Mouse (Mus musculus): ENCODE results near the gene Cpa5.

The Cpa5 gene

DNA sequence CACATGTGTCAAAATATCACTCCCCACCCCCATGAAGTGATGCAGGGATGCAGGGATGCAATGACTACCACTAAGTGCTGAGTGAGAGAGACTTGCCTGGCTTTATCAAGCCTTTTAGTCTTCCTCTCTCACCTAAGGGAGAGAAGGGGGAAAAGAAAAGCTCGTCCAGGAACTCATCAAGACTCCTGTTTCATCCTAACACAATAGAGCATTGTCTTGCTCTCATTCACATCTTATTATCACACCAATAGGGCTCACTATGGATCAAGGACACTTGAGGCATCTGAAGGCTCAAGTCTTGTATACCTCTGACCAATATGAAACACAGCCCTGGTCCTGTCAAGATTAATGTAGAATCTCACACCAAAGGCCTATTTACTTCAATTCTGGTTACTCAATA is 9.8 kb upstream of the Cpa5 start:
- in situ Hi-C loops (cut with MboI, MseI): no loop called here

DNA sequence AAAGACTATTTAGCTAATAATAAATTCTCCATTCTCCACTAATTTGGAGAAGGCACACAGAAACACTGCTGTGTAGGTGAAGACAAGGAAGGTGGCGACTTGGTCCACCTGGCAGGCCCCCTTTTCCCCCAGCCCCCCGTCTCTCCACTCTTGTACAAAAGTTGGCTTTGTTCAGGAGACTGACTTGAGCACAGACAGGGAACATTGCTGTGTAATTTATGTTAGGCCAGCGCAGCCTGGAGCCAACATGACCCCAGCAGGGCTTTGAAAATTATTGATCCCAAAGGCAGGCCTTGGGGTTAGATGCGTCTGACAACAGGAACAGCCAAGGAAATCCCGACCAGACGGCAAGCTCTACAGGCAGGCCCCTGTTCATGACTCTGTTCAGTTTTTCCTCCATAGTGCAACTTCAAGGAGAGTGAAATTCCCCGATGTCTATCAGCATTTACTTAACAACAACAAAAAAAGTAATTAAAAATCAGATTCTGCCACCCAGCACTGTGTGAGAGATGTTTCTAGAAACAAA is 6.4 kb upstream of the Cpa5 start:
- in situ Hi-C loops (cut with MboI, MseI): no loop called here

DNA sequence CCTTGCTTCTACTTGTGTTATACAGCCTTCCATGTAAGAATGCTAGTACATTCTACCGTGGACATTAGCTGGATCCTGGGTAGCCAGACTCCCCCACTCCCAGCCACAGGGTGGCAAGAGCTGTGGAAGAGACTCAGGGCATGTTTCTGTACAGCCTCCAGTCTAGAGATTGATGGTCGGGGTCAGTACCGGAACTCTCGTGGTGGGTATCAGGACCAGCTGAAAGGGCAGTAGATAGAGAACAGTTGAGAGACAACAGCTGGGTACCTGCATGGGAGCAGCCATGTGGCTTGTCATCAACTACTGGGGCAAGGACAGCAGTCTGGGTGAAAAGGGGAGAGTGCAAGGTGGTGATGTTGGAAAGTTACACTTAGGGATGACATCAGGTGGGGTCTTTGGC is 5.7 kb upstream of the Cpa5 start:
- in situ Hi-C loops (cut with MboI, MseI): no loop called here

DNA sequence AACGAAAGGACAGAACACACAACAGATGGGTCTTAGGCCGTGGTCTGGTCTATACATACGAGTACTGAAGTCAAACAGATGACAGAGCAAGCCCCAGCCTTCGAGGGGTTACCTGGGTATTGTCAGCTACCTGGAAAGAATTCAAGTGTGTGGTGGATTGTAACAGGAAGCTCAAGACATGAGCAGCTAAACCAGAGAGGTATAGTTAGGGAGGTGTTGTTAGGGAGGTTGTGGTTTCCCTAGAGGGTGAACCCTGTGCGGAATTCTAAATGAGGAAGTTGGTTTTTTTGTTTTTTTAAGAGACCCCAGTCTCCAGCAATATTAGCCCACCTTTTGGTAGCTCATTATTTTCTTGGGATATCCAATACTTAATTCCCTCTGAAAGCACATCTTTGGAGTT is 5.1 kb upstream of the Cpa5 start:
- in situ Hi-C loops (cut with MboI, MseI): no loop called here

DNA sequence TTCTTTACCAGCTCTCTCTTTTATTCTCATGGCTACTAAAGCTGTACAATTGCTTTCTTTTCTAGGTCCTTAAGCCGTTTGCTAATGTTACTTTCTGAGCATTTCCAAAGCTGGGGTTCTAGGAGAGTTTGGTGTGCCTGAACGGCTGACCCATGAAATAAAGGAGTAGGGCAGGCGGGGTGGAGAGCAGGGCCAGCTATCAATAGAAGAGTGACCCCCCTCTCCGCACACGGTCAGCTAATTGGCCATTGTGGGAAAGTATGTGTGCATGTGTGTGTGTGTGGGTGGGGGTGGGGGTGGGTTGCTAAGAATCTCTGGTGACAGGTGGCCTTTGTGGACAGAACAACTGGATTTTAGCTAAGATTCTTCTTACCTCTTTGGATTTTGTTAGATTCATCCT is 402 bp downstream of the Cpa5 start:
- in situ Hi-C loops (cut with MboI, MseI): no loop called here

DNA sequence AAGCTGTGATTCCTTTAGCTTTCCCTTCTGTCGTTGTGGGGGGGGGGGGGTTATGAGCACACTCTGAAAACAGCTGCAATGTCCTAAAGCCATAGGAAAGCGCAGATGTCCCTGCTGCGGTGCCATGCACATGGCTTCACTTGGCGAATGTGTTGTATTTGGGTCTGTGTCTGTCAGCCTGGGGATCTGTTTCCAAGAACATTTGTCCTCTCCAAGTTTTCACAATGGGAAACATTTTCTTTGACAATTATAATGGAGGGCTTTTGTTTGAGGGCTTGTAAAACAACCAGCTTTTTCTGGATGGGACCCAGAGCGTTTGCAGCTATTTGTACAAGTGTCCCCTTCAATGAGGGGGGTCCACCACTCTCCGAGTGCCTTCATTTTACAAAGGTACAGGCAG is 3.4 kb downstream of the Cpa5 start:
- in situ Hi-C loops (cut with MboI, MseI): no loop called here

DNA sequence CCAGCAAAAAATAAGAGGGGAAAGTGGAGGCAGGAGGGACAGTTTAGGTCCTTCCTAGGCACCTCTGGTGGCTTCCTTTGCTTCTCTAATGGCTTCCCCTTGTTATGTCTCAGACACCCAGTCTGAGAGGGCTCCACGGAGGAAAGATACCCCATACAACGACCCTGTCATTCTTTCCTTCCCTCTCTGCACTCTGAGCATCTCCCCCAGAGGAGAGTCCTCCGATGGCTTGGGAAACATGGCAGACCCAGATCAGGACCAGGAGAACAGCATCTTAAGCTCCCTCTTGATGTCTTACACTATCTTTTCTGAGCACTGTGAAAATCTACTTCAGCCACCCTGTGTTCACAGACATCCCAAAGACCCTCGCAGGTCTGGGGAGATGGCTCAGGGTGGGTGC is 4.9 kb downstream of the Cpa5 start:
- in situ Hi-C loops (cut with MboI, MseI): no loop called here

DNA sequence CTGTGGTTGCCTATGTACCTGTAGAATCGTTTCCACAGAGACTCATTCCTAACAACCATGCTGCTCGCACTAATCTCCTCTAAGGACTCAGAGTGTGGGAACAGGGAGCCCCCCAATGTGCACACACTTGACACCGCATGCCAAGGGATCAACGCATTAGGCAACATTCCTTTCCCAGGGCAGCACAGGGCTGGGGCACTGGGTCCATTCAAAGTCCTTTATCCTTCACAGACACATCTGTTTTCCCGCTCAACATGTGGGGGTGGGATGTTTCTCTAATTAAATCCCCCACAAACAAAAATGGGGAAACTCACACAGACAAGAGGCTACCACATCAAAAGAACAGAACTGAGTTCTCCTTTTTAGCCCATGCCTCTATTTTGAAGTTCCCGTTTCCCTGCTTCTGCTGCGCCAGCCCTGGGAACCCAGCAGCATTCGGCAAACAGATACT is 5.7 kb downstream of the Cpa5 start:
- in situ Hi-C loops (cut with MboI, MseI): no loop called here

DNA sequence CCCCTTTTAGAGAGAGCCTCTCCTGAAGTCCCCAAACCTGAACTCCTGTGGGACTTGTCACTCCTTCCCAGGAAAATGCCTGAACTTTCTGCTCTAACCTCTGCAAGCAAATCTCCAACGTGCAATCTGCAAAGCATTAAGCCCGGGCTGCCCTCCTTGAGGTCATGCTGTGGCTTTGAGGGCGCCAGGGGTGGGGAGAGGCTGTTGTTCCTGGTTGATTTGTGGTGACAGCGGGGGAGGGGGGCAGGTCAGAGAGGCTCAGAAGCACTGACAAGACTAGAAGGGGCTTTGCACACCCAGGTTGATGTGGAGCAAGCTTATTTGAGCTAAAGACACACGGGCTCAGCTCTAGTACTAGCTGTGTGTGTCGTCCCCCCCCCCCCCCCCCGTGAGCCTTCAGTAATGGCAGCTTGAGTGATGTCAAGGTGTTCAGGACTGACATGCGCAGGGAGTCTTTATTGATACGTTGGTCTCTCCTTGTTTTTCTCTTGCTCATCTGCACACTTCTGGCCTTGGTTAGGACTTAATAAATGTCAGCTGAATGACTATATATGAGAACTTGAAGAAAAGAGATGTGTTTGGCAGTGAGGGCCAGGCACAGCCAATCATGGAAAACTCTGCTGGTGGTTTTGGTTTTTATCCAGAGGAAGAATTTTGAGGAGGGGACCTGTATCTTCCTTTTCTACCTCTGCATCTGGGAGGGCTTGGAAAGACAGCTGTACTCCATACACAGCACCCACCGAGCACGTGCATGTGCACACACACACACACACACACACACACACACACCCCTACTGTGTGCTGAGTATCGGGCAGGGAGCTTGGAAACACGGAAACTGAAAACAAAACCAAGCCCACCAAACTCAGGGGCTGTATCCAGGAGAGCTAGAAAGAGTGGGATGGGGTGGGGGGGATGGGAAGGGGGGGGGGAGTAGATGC is 6.5 kb downstream of the Cpa5 start:
- in situ Hi-C loops (cut with MboI, MseI): no loop called here

DNA sequence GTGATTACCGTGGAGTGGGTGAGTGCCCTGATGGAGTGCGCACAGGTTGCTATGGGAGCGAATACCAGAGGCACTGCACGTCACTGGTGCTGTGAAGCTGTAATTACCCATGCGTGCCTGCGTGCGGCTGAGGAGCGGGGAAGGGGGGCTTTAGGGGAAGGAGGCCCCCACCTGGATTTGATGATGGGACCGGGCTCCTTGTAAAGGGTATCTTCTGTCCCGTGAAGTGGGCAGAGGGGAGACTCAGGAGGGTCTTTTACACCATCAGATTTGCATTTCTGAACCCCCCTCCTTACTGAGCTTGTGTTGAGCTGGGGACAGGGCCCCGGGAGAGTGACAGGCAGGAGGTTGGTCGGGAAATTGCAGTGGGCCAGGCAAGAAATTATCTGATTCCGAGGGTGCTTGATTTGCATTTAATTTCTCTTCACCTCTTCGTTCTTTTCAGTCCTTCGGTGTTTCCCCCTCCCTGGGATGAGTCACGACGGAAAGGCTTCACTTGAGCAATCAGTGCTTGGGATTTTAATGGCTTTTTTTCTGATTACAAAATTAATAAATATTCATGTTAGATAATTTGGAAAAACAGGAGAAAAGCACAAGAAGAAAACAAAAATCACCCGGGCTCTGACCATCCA is 7.3 kb downstream of the Cpa5 start:
- in situ Hi-C loops (cut with MboI, MseI): no loop called here

DNA sequence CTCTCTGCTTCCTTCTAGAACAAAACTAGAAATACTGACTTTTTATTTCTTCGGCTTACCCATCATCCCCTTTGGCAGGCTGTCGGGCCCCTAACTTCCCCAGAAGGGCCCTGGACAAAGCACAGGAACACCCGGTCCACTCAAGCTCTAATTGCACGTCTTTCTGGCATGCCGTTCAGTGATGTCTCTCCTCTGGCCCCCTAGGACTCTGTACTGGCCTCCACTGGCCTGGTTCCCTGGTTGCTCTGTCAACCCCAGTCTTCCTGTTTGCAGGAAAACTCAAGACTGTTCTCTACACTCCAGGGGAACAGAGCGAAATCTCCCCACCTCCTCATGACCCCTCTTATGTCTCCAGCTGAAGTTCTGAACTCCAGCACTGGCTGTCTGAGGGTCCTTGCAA is 7.9 kb downstream of the Cpa5 start:
- in situ Hi-C loops (cut with MboI, MseI): no loop called here

DNA sequence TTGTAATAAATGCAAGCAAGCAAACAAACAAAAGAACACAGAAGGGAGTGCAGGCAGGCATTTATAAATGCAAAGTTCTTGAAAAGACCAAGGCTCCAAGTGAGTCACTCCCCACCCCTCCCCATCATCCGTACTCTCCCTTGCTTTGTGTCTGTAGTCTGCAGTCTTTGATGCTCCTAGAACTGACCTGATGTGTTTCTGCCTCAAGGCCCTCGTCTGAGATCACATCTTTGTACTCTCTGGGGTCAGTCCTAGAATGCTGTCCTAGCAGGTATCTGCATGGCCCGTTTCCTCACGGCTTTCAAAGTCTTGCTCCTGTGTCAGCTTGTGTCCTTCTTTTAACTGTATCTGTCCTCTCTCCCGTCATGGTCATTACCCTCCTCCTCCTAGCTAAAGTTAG is 8.8 kb downstream of the Cpa5 start:
- in situ Hi-C loops (cut with MboI, MseI): no loop called here

DNA sequence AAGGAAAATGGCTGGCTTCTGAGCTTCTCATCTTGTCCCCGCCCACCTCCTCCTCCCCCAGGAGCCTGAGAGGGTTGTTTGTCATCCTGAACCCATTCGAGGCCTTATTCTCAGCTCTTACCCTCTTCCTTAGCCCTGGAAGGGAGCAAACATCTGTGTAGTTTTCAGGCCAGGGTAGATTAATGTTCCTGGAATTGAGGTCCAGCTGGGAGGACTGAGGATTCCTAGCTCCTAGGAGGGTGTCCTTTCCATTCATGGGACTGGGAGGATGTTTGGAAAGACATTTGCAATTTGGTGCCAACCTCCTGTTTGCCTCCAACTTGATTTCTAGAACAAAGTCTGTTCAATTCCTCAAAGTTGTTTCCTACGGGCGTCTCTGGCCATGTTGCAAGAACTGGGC is 9.8 kb downstream of the Cpa5 start:
- in situ Hi-C loops (cut with MboI, MseI): no loop called here

DNA sequence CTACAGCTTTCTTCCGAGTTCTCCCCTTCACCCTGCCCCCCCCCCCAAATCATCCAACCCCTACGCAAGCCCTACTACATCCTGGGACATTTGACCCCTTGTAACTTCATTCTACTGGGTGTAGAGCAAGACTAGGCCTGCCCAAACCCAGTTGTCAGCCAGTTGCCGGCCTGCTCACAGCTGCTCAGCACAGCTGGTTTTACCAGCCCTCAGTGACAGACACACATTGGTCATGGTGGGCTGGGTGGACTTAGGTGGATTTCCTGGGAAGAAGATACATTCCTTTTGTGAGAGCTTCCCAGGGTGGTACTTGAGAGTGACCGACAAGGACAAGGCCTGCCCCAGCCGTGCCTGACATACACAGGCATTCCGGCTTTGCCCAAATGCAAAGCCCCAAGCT is 10.2 kb downstream of the Cpa5 start:
- in situ Hi-C loops (cut with MboI, MseI): no loop called here

DNA sequence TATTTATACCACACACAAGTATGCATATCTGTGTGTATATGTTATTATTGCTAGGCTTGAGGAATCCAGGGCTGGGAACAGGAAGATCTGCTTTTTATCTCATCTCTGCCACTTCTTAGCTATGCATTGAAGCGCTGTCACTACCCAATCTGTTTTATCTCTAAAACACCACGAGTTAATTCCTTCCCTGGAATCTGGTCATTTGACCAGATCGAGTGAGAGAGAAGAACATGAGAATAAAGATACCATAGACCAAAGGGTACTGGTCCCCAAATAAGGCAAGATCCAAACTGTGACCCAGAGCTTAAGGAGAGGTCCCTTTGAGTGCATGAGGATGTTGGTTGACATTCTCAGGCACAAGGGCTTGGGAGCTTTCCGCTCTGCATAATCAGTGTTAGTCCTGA is 11.2 kb downstream of the Cpa5 start:
- in situ Hi-C loops (cut with MboI, MseI): no loop called here

DNA sequence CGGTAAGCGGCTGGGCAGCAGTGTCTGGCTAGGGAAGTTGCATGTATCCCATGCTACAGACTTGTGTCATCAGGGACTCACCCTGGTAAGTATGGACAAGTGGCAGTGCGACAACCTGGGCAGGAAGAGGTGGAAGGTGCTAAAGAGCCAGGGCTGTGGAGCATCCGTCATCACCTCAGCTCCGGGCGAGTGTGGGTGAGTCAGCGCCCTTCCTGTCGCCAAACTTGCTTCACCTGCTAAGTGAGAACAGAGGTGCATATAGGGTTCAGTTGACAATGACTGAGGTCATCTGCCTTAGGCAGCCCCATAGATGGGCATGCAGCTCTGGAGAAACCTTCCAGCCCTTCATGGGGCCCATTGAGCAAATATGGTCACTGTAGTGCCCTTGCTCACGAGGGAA is 14.0 kb downstream of the Cpa5 start:
- in situ Hi-C loops (cut with MboI, MseI): no loop called here

DNA sequence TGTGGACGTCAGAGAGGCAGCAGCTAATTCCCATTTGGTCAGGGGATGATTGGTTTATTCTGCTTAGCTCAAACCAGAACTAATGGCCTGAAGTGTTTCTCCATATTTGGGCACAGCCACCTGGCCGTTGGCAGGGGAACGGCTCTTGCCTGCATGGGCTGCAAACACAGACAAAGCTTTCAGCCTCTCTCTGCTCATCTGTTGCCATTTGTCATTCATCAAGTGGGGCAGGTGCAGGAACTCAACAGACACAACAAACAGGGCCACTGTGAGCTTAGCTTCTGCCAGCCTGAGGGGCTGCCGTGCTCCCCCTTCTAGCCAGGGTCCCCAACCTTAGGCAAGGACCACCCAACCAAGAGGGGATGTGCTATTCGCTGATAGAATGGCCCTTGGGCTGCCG is 17.3 kb downstream of the Cpa5 start:
- in situ Hi-C loops (cut with MboI, MseI): no loop called here

DNA sequence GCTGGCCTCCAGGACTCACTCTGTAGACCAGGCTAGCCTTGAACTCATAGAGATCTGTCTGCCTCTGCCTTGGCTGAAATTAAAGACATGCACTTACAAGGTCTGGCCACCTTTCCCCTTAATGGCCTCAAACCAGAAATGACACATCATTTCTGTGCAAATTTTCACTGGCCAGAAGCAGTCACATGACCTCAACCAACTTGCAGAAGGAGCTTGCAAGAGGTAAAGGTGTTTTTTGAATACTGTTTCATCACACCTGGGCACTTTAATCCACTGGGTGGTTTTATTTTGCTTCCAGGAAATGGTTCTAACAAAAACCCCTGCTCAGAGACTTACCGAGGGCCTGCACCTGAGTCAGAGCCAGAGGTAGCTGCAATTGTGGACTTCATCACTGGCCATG is 19.2 kb downstream of the Cpa5 start:
- in situ Hi-C loops (cut with MboI, MseI): no loop called here

DNA sequence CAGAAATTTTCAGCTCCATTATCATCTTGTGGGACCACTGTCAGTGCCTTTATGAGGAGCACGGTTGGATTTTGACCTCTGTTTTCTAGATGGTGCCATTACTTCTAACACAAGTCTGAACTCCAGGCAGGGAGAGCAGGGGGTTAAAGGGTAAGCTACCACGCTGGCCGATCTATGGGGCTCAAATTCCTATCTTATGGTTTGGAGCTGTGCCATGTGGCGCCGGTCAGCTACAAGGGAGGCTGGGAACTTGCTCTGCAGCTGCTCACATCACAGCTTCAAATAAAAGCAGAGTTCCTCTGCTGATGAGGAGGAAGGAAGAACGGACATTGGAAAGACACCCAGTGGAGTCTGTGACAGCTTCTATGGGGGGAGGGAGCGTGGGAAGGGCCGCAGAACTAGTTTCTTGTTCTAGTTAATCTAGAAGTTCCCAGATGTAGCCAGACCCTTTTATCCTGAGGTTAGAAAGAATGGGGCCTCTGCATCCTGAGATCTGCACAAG is 24.6 kb downstream of the Cpa5 start:
- in situ Hi-C loops (cut with MboI, MseI): no loop called here

DNA sequence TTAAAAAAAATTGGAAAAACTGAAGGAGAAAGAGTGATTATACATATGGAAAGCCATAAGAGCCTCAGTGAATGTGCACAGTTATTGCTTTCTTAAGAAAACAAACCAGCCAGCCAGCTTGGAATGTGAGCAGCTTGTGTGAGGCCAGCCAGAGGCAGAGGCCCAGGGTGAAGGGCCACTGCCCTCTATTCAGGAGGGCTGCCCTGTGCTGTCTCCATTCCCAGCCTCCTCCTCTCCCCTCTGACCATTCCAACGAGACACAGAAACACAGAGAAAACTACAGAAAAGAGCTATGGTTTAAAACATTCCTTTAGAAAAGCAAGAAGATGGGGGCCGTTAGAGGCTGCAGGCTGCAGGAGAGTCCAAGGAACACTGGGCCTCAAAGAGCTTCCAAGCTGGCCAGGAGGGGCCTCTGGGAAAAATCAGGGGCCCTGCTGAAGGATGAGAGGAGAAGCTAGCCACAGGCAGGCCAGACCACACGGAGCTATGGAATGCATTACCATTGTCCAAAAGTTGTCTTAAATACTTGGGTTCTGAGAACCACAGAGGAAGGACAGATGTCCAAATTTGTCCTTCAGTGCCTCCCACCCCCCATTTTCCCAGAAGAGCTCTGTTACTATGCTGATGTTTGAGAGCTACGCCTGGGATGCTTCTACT is 25.5 kb downstream of the Cpa5 start:
- in situ Hi-C loops (cut with MboI, MseI): no loop called here

DNA sequence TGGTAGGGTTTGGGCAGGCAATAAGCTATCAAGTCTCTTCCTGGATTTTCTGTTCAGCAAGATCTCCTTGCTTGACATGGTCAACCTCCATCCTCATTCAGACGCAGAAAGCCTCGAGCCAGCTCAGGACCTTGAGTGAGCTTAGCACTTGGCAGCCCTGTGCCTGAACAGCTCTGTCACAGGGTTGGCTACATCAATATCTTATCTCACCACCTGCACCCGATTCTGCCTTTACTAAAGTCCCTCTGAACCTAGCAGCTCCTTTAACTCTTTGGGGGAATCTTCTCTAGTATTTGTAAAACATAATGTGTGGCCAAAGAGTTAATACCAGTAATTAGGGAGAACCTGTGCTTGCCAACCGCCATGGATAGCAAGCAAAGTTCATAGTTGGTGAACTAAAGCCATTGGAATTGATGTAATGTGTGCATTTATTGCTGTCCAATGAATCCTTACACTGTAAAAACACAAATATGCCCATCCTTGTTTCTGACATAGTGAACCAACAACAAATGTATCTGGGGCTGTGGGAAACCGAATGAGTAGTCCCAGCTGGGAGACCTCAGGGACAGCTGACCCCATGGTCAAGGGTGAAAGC is 28.0 kb downstream of the Cpa5 start, which contains the start of gene Cpa1:
Gene Cpa1, plus strand, starts transcription at position 545 of the 595 bp plus-strand sequence.
- in situ Hi-C loops (cut with MboI, MseI): no loop called here
